Mouse (Mus musculus) megakaryocyte-erythroid progenitor cell, adult 5 weeks (primary cell): Measurements from ENCODE around the gene Brix1. TPM values are rescaled to one million over a fixed set of nuclear protein-coding genes. Genes with fewer than 3 reads are reported as not detected.

ENCODE experiments used
- polyA plus RNA-seq: library from polyadenylated mRNA; stranded (reverse); fragments of >175 nt; gene quantifications from 2 replicates; pipeline ENCODE4 v1.2.3, GENCODE M21; 2012

Gene Brix1
- polyA plus RNA-seq = 82.4 and 118 TPM in 2 replicates

GRCm38 (mm10) chr15:10485484-10486364 lies at the start of gene Brix1, which contains the start of gene Rad1:
TSS of gene Brix1 (minus strand) at chr15:10485947.
TSS of gene Rad1 (plus strand) at chr15:10486018.

GRCm38 (mm10) chr15:10470151-10470831 lies 15.5 kb downstream of the Brix1 start, which contains the start of gene Dnajc21:
TSS of gene Dnajc21 (minus strand) at chr15:10470516.

Other genes starting within 250 kb of the Brix1 start
- gene Gm21973, start 160.6 kb downstream of the Brix1 start, polyA plus RNA-seq = not detected in 2 replicates
- gene Agxt2, start 127.4 kb downstream of the Brix1 start, polyA plus RNA-seq = not detected in 2 replicates
- gene Dnajc21, start 15.4 kb downstream of the Brix1 start, polyA plus RNA-seq = 9.8 and 21.7 TPM in 2 replicates
- 3.4 and 4.4 TPM in 2 replicates for gene Rad1, start 71 bp upstream of the Brix1 start, polyA plus RNA-seq
- gene Ttc23l, start 72.7 kb upstream of the Brix1 start, polyA plus RNA-seq = not detected in 2 replicates
- 1.0 and 1.4 TPM in 2 replicates for gene Rai14, start 228.7 kb upstream of the Brix1 start, polyA plus RNA-seq